Comparison of ENCODE assay signal across 28 mouse cellular contexts in genomic region chr2:144741973-144742372, GRCm38 (mm10).
DNase-seq lines count a peak whose midpoint lies in the region; ATAC-seq and TF ChIP-seq lines count a peak whose summit lies in the region.
"Had no signal": no experiment of that assay in that cellular context is flagged by ENCODE, and none has a peak within 500 bp of the region (broad histone marks: within the 10 kb centered on the region; RNA-seq: fewer than 3 reads in every experiment).

No protein-coding gene starts in this region.

- no peak overlapping the region for H3K4me3 ChIP-seq in forebrain, embryonic 13.5 days
- H3K4me3 ChIP-seq in forebrain, embryonic 16.5 days (replicated peaks; ENCODE audit: low read length), result no peak overlapping the region
- H3K4me3 ChIP-seq in heart, embryonic 10.5 days, result no peak overlapping the region
- no peak overlapping the region for H3K4me3 ChIP-seq in heart, embryonic 12.5 days
- H3K4me3 ChIP-seq in midbrain, embryonic 13.5 days (replicated peaks), result no peak overlapping the region
- H3K4me3 ChIP-seq in midbrain, embryonic 14.5 days (replicated peaks; ENCODE audit: low read depth, low read length), result no peak overlapping the region
- H3K4me3 ChIP-seq in left cerebral cortex, adult 2 months, result no peak overlapping the region
- H3K4me3 ChIP-seq: erythroblast, embryonic 14.5 days; hindbrain, embryonic 15.5 days; kidney, embryonic 15.5 days; neural tube, embryonic 13.5 days had no signal

- ATAC-seq in forebrain, embryonic 13.5 days, result 0 out of 2 replicates have a peak, but pooled peaks have one; percentile 16
- no peak for ATAC-seq in forebrain, embryonic 16.5 days
- no peak for ATAC-seq in heart, embryonic 12.5 days (ENCODE audit: insufficient number of reproducible peaks, low FRiP score)
- 0 out of 2 replicates have a peak, but pooled peaks have one; percentile 11 for ATAC-seq in midbrain, embryonic 13.5 days
- ATAC-seq in midbrain, embryonic 14.5 days (ENCODE audit: low FRiP score, low TSS enrichment), result no peak
- ATAC-seq: activated CD4-positive, CD25-positive, alpha-beta regulatory T cell, adult 4 months had no signal

- no peak overlapping the region for H3K9ac ChIP-seq in forebrain, embryonic 13.5 days
- H3K9ac ChIP-seq in forebrain, embryonic 16.5 days (replicated peaks; ENCODE audit: low read depth, low read length), result no peak overlapping the region
- H3K9ac ChIP-seq in heart, embryonic 12.5 days, result no peak overlapping the region
- H3K9ac ChIP-seq in midbrain, embryonic 13.5 days (replicated peaks), result no peak overlapping the region
- H3K9ac ChIP-seq in midbrain, embryonic 14.5 days (replicated peaks; ENCODE audit: low read length), result no peak overlapping the region
- H3K9ac ChIP-seq: hindbrain, embryonic 15.5 days; kidney, embryonic 15.5 days; liver, embryonic 14.5 days; neural tube, embryonic 13.5 days had no signal

- peak; percentile 60 for DNase-seq in heart, embryonic 10.5 days (ENCODE audit: low spot score)
- DNase-seq in midbrain, embryonic 14.5 days, result no peak
- no peak for DNase-seq in left cerebral cortex, adult 2 months (ENCODE audit: extremely low spot score in 1 of 2, low spot score in 2 of 2)
- DNase-seq: adrenal gland, adult 2 months; adrenal gland, postnatal 36 days; cerebellum, adult 18-20 months; cerebellum, postnatal 14 days; gastrocnemius, postnatal 14 days; kidney, adult 18-20 months; kidney, postnatal 4 days; layer of hippocampus, adult 9-11 months; liver; lung, adult 2 months; lung, postnatal 10 days; right cerebral cortex, postnatal 14 days; thymus, postnatal 14 days had no signal

- WGBS in forebrain, embryonic 13.5 days, result 86% methylated on average over 10 of the region's 10 CpGs
- 88% methylated on average over 10 of the region's 10 CpGs for WGBS in forebrain, embryonic 16.5 days
- 86% methylated on average over 10 of the region's 10 CpGs for WGBS in heart, embryonic 10.5 days
- 79% methylated on average over 10 of the region's 10 CpGs for WGBS in heart, embryonic 12.5 days
- WGBS in midbrain, embryonic 13.5 days, result 87% methylated on average over 10 of the region's 10 CpGs
- WGBS in midbrain, embryonic 14.5 days, result 90% methylated on average over 10 of the region's 10 CpGs

- intact Hi-C loops in left cerebral cortex, adult 2 months (cut with DNase I), result no loop called here

- no peak for TF ChIP-seq CTCF in left cerebral cortex, adult 2 months (IDR thresholded peaks at IDR 0.05)

- no peak overlapping the region for H3K27ac ChIP-seq in forebrain, embryonic 13.5 days
- no peak overlapping the region for H3K27ac ChIP-seq in forebrain, embryonic 16.5 days (ENCODE audit: low read length)
- H3K27ac ChIP-seq in heart, embryonic 10.5 days, result no peak overlapping the region
- no peak overlapping the region for H3K27ac ChIP-seq in heart, embryonic 12.5 days (ENCODE audit: poor library complexity, severe bottlenecking)
- H3K27ac ChIP-seq in midbrain, embryonic 13.5 days, result no peak overlapping the region
- H3K27ac ChIP-seq in midbrain, embryonic 14.5 days (replicated peaks; ENCODE audit: low read depth, low read length), result no peak overlapping the region
- H3K27ac ChIP-seq in left cerebral cortex, adult 2 months, result no peak overlapping the region
- H3K27ac ChIP-seq: hindbrain, embryonic 15.5 days; kidney, embryonic 15.5 days; liver, embryonic 14.5 days; macrophage; neural tube, embryonic 13.5 days had no signal

- H3K9me3 ChIP-seq in forebrain, embryonic 13.5 days (replicated peaks), result no peaks in the 10 kb centered on the region
- H3K9me3 ChIP-seq in forebrain, embryonic 16.5 days (ENCODE audit: control insufficient read depth, low read length), result no peaks in the 10 kb centered on the region
- H3K9me3 ChIP-seq in heart, embryonic 10.5 days, result no peaks in the 10 kb centered on the region
- no peaks in the 10 kb centered on the region for H3K9me3 ChIP-seq in heart, embryonic 12.5 days (replicated peaks)
- H3K9me3 ChIP-seq in midbrain, embryonic 13.5 days, result no peaks in the 10 kb centered on the region
- H3K9me3 ChIP-seq in midbrain, embryonic 14.5 days (ENCODE audit: control insufficient read depth, low read length), result no peaks in the 10 kb centered on the region
- H3K9me3 ChIP-seq: hindbrain, embryonic 15.5 days; kidney, embryonic 15.5 days; neural tube, embryonic 13.5 days had no signal

- no peaks in the 10 kb centered on the region for H3K4me1 ChIP-seq in forebrain, embryonic 13.5 days
- H3K4me1 ChIP-seq in forebrain, embryonic 16.5 days (replicated peaks; ENCODE audit: control insufficient read depth, insufficient read depth, low read length), result no peaks in the 10 kb centered on the region
- H3K4me1 ChIP-seq in heart, embryonic 10.5 days, result 0 out of 2 replicates have a peak, but pooled peaks cover 3% of the 10 kb centered on the region
- peaks cover 14% of the 10 kb centered on the region for H3K4me1 ChIP-seq in heart, embryonic 12.5 days (replicated peaks)
- H3K4me1 ChIP-seq in midbrain, embryonic 13.5 days (replicated peaks), result no peaks in the 10 kb centered on the region
- no peaks in the 10 kb centered on the region for H3K4me1 ChIP-seq in midbrain, embryonic 14.5 days (ENCODE audit: control insufficient read depth, insufficient read depth, low read length)
- H3K4me1 ChIP-seq: hindbrain, embryonic 15.5 days; neural tube, embryonic 13.5 days had no signal

- no peaks in the 10 kb centered on the region for H3K27me3 ChIP-seq in forebrain, embryonic 13.5 days
- no peaks in the 10 kb centered on the region for H3K27me3 ChIP-seq in forebrain, embryonic 16.5 days (replicated peaks; ENCODE audit: control insufficient read depth, insufficient read depth, low read length)
- no peaks in the 10 kb centered on the region for H3K27me3 ChIP-seq in heart, embryonic 10.5 days (ENCODE audit: insufficient read depth, poor library complexity, severe bottlenecking)
- no peaks in the 10 kb centered on the region for H3K27me3 ChIP-seq in heart, embryonic 12.5 days (replicated peaks)
- no peaks in the 10 kb centered on the region for H3K27me3 ChIP-seq in midbrain, embryonic 13.5 days
- no peaks in the 10 kb centered on the region for H3K27me3 ChIP-seq in midbrain, embryonic 14.5 days (ENCODE audit: control insufficient read depth, insufficient read depth, low read length)
- H3K27me3 ChIP-seq: hindbrain, embryonic 15.5 days; kidney, embryonic 15.5 days; neural tube, embryonic 13.5 days had no signal

- H3K36me3 ChIP-seq in forebrain, embryonic 13.5 days (ENCODE audit: poor library complexity, severe bottlenecking), result no peaks in the 10 kb centered on the region
- no peaks in the 10 kb centered on the region for H3K36me3 ChIP-seq in forebrain, embryonic 16.5 days (ENCODE audit: control insufficient read depth, insufficient read depth)
- no peaks in the 10 kb centered on the region for H3K36me3 ChIP-seq in heart, embryonic 10.5 days
- H3K36me3 ChIP-seq in heart, embryonic 12.5 days, result no peaks in the 10 kb centered on the region
- H3K36me3 ChIP-seq in midbrain, embryonic 13.5 days, result no peaks in the 10 kb centered on the region
- no peaks in the 10 kb centered on the region for H3K36me3 ChIP-seq in midbrain, embryonic 14.5 days (ENCODE audit: control insufficient read depth, insufficient read depth, low read length)
- H3K36me3 ChIP-seq: hindbrain, embryonic 15.5 days; kidney, embryonic 15.5 days had no signal

- no peak overlapping the region for H3K4me2 ChIP-seq in forebrain, embryonic 13.5 days
- no peak overlapping the region for H3K4me2 ChIP-seq in forebrain, embryonic 16.5 days (ENCODE audit: low read length)
- no peak overlapping the region for H3K4me2 ChIP-seq in heart, embryonic 12.5 days
- H3K4me2 ChIP-seq in midbrain, embryonic 13.5 days (replicated peaks), result no peak overlapping the region
- H3K4me2 ChIP-seq in midbrain, embryonic 14.5 days (ENCODE audit: low read length), result no peak overlapping the region
- H3K4me2 ChIP-seq: heart, embryonic 11.5 days; hindbrain, embryonic 15.5 days; kidney, embryonic 15.5 days; neural tube, embryonic 13.5 days had no signal

Comparison
In these comparisons a context has a peak if more than half of its experiments do, and no peak if none do; other contexts are left out.
1. ATAC-seq: peak in forebrain, embryonic 13.5 days (single experiment) and midbrain, embryonic 13.5 days (single experiment); none in forebrain, embryonic 16.5 days (single experiment), heart, embryonic 12.5 days (single experiment) and midbrain, embryonic 14.5 days (single experiment).